Mouse (Mus musculus): ENCODE measurements at regions not wholly inside any gene's neighbourhood (a gene's known extent, or its start where the extent isn't known, plus 50 kb on each side); places are given as distances from the start of the nearest gene placed in this dataset.

DNA sequence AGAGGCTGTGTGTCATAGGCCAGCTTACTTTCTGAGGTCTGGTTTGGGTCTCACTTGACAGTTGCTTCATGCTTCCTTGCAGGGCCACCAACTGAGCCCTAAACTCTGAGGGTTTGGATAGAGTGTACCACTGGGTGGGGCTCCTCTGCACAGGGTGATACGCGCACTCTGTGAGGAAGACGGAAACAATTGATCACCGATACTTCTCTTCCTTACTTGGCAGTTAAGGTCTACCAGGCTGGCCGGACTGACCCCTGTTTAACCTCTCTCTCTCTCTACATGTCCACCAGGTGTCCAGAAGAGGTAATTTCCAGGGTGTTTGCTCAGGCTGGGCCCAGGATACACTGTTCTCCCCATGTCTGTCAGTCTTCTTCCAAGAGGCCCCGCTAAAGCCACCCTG is 63.6 kb upstream of the Bod1 start:
- peaks cover 0 to 2% of the 10 kb centered on the region in 2 experiments; a peak in 2 of 4 replicates for H3K27me3 ChIP-seq (ENCODE audit: control insufficient read depth in 1 of 2, insufficient read depth in 2 of 2, low read length in 2 of 2)
- no peak for TF ChIP-seq JUND (IDR thresholded peaks at IDR 0.05; ENCODE audit: low read depth, low read length)
- TF ChIP-seq EP300 (IDR thresholded peaks at IDR 0.05; ENCODE audit: low read depth in 1 of 2, low read length in 2 of 2) = no peak
- TF ChIP-seq POLR2AphosphoS2 (IDR thresholded peaks at IDR 0.05; ENCODE audit: low read length) = no peak
- no peak for TF ChIP-seq BHLHE40 (IDR thresholded peaks at IDR 0.05; ENCODE audit: borderline replicate concordance, low read depth, low read length)
- TF ChIP-seq KAT2A (conservative IDR thresholded peaks at IDR 0.05; ENCODE audit: low read depth, low read length) = no peak
- no peak for TF ChIP-seq MXI1 (IDR thresholded peaks at IDR 0.05; ENCODE audit: low read depth, low read length)
- TF ChIP-seq POLR2AphosphoS5 (IDR thresholded peaks at IDR 0.05; ENCODE audit: borderline replicate concordance, low read depth, low read length) = no peak
- TF ChIP-seq MYC (IDR thresholded peaks at IDR 0.05; ENCODE audit: low read depth, low read length) = no peak
- no peak for TF ChIP-seq USF2 (IDR thresholded peaks at IDR 0.05; ENCODE audit: borderline replicate concordance in 1 of 2, insufficient read depth in 1 of 2, low read depth in 1 of 2, low read length in 2 of 2)
- no peak for TF ChIP-seq UBTF (IDR thresholded peaks at IDR 0.05; ENCODE audit: borderline replicate concordance, insufficient read depth, low read depth, low read length)
- TF ChIP-seq CTCF (IDR thresholded peaks at IDR 0.05 in 2 of 3, conservative IDR thresholded peaks at IDR 0.05 in 1 of 3; ENCODE audit: control insufficient read depth in 1 of 3, insufficient read depth in 1 of 3, low read depth in 2 of 3, low read length in 3 of 3, poor library complexity in 1 of 3, severe bottlenecking in 1 of 3) = no peak
- no peak for TF ChIP-seq CHD1 (IDR thresholded peaks at IDR 0.05; ENCODE audit: low read depth, low read length)
- TF ChIP-seq SMC3 (IDR thresholded peaks at IDR 0.05; ENCODE audit: low read depth, low read length) = no peak
- TF ChIP-seq MAX (IDR thresholded peaks at IDR 0.05; ENCODE audit: low read length) = no peak
- no peak for TF ChIP-seq RAD21 (IDR thresholded peaks at IDR 0.05; ENCODE audit: low read depth, low read length)
- TF ChIP-seq GABPA (IDR thresholded peaks at IDR 0.05; ENCODE audit: low read depth, low read length) = no peak
- no peak for TF ChIP-seq NELFE (IDR thresholded peaks at IDR 0.05; ENCODE audit: low read depth, low read length)
- no peak for TF ChIP-seq MAFK (IDR thresholded peaks at IDR 0.05; ENCODE audit: borderline replicate concordance, low read depth, low read length)
- TF ChIP-seq MYB (IDR thresholded peaks at IDR 0.05; ENCODE audit: low read depth, low read length) = no peak
- no peak for TF ChIP-seq GATA1 (IDR thresholded peaks at IDR 0.05; ENCODE audit: low read depth, low read length)
- peaks cover 0 to 4% of the 10 kb centered on the region in 2 experiments; a peak in 1 of 4 replicates for H3K4me1 ChIP-seq (ENCODE audit: control insufficient read depth in 1 of 2, insufficient read depth in 2 of 2, low read length in 2 of 2)
- no peaks in the 10 kb centered on the region for H3K79me2 ChIP-seq (ENCODE audit: control insufficient read depth, insufficient read depth, low read length, poor library complexity)
- no peaks in the 10 kb centered on the region for H3K9me3 ChIP-seq (replicated peaks; ENCODE audit: insufficient read depth, low read length)
- no peaks in the 10 kb centered on the region for H3K36me3 ChIP-seq (ENCODE audit: control insufficient read depth in 1 of 2, insufficient read depth in 2 of 2, low read length in 2 of 2)
- no peak for DNase-seq (ENCODE audit: low read depth, low spot score)
- no peak overlapping the region for H3K4me3 ChIP-seq (ENCODE audit: control insufficient read depth in 1 of 2, insufficient read depth in 1 of 2, low read depth in 2 of 2, low read length in 2 of 2)
- H3K27ac ChIP-seq (ENCODE audit: control insufficient read depth, low read depth, low read length) = no peak overlapping the region
- no peak overlapping the region for H3K9ac ChIP-seq (ENCODE audit: control insufficient read depth, low read depth, low read length, poor library complexity, severe bottlenecking)

DNA sequence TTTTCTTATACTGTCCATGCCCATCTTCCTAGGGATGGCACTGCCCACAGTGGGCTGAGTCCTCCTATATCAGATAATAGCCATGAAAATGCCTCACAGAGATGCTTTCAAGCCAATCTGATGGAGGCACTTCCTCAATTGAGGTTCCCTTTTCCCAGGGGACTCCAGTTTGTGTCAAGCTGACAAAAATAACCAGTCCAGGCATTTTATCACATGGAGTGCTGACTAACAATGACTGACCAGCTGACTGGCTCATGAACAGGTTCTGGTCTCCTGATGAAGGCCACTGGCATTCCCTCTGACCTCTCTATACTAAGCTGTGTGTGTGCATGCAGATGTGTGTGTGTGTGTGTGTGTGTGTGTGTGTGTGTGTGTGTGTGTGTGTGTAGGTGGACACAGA is 64.4 kb upstream of the Bod1 start:
- Histone ChIP-seq H3K4me1 (ENCODE audit: control insufficient read depth in 1 of 2, insufficient read depth in 2 of 2, low read length in 2 of 2) (peaks cover 0 to 4% of the 10 kb centered on the region in 2 experiments; a peak in 1 of 4 replicates), H3K9me3 (replicated peaks; ENCODE audit: insufficient read depth, low read length) (no peaks in the 10 kb centered on the region), H3K36me3 (ENCODE audit: control insufficient read depth in 1 of 2, insufficient read depth in 2 of 2, low read length in 2 of 2) (no peaks in the 10 kb centered on the region), H3K27me3 (ENCODE audit: control insufficient read depth in 1 of 2, insufficient read depth in 2 of 2, low read length in 2 of 2) (peaks cover 0 to 5% of the 10 kb centered on the region in 2 experiments; a peak in 2 of 4 replicates), H3K79me2 (ENCODE audit: control insufficient read depth, insufficient read depth, low read length, poor library complexity) (no peaks in the 10 kb centered on the region), H3K27ac (ENCODE audit: control insufficient read depth, low read depth, low read length) (no peak overlapping the region), H3K9ac (ENCODE audit: control insufficient read depth, low read depth, low read length, poor library complexity, severe bottlenecking) (no peak overlapping the region), H3K4me3 (ENCODE audit: control insufficient read depth in 1 of 2, insufficient read depth in 1 of 2, low read depth in 2 of 2, low read length in 2 of 2) (no peak overlapping the region)
- TF ChIP-seq SMC3 (IDR thresholded peaks at IDR 0.05; ENCODE audit: low read depth, low read length) = no peak
- no peak for TF ChIP-seq POLR2A (IDR thresholded peaks at IDR 0.05; ENCODE audit: control insufficient read depth in 1 of 2, insufficient read depth in 1 of 2, low read depth in 1 of 2, low read length in 2 of 2, poor library complexity in 1 of 2)
- no peak for TF ChIP-seq MAX (IDR thresholded peaks at IDR 0.05; ENCODE audit: low read length)
- TF ChIP-seq USF1 (IDR thresholded peaks at IDR 0.05; ENCODE audit: low read depth, low read length) = no peak
- 0 out of 2 replicates have a peak, but pooled peaks have one; percentile 21 for TF ChIP-seq RCOR1 (IDR thresholded peaks at IDR 0.05; ENCODE audit: low read depth, low read length)
- TF ChIP-seq GABPA (IDR thresholded peaks at IDR 0.05; ENCODE audit: low read depth, low read length) = no peak
- TF ChIP-seq GATA1 (IDR thresholded peaks at IDR 0.05; ENCODE audit: low read depth, low read length) = peak; percentile 63
- peak in 1 of 2 experiments; percentile 59; a peak in 2 of 4 replicates for TF ChIP-seq EP300 (IDR thresholded peaks at IDR 0.05; ENCODE audit: low read depth in 1 of 2, low read length in 2 of 2)
- no peak for TF ChIP-seq MAFK (IDR thresholded peaks at IDR 0.05; ENCODE audit: borderline replicate concordance, low read depth, low read length)
- no peak for TF ChIP-seq JUND (IDR thresholded peaks at IDR 0.05; ENCODE audit: low read depth, low read length)
- TF ChIP-seq NRF1 (IDR thresholded peaks at IDR 0.05; ENCODE audit: insufficient read depth, low read depth, low read length, poor library complexity, severe bottlenecking) = no peak
- no peak for TF ChIP-seq KAT2A (conservative IDR thresholded peaks at IDR 0.05; ENCODE audit: low read depth, low read length)
- peak; percentile 46; the same call in 1 of the 2 replicates for TF ChIP-seq ETS1 (IDR thresholded peaks at IDR 0.05; ENCODE audit: low read depth, low read length)
- DNase-seq (ENCODE audit: low read depth, low spot score) = peak; percentile 57

Measured in MEL (cell line).